Mouse (Mus musculus) erythroblast, embryonic 14.5 days (primary cell): ENCODE measurements around the gene Dysf.

ENCODE experiments used
- GATA1 ChIP-seq: IDR thresholded peaks from 2 replicates; pipeline ENCODE4 v1.6.1; 2012; ENCODE audit warnings: low read length, inconsistent platforms, mixed read lengths
- TAL1 ChIP-seq: IDR thresholded peaks from 3 replicates; pipeline ENCODE4 v1.6.1; 2012; ENCODE audit warnings: low read length, inconsistent platforms, mixed read lengths

DNA sequence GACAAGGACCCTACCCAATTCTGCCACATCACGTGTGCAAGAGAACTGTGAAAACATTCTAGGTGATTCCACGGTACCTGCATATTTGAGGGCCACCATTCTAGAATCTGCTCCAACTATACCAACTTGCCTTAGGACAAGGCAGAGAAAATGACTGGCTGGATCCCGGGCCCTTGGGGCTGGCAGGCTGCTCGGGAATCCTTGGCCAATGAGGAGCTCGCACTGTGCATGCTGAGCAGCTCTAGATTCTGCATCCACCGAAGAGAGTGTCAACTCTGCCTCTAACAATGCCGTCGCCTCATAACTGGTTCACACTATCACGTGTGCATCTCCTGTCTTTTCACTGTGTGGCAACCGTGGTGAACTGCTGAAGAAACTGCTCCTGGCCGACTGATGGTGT lies 128.0 kb downstream of the Dysf start:
- TF ChIP-seq TAL1 (no peak), GATA1 (no peak)
